Mouse (Mus musculus) MEL (cell line): Measurements from ENCODE around the gene Abl2. TPM values are rescaled to one million over a fixed set of nuclear protein-coding genes. Genes with fewer than 3 reads are reported as not detected.

Experiments
- DNase-seq: peaks from one replicate; pipeline ENCODE4 v3.0.0; 2011; ENCODE audit warnings: low read depth, low spot score
- H3K27ac ChIP-seq: 2 replicates; pipeline ENCODE4 v1.5.1; 2012; ENCODE audit warnings: low read depth, mild to moderate bottlenecking, control low read depth, low read length, moderate library complexity; ENCODE audit not compliant: control insufficient read depth
- H3K27me3 ChIP-seq, 2 experiments: fragments of 150-350 bp in 1 of 2; sonication (generic) in 1 of 2; 2 replicates each; pipeline ENCODE4 v1.6.1; 2012; ENCODE audit warnings: low read length in 2 of 2, mild to moderate bottlenecking in 2 of 2, improper control_type of control experiment in 1 of 2, moderate library complexity in 1 of 2; ENCODE audit not compliant: insufficient read depth in 2 of 2, control insufficient read depth in 1 of 2
- H3K36me3 ChIP-seq, 2 experiments: 2 replicates each; pipeline ENCODE4 v1.6.1; 2012 to 2014; ENCODE audit warnings: low read length in 2 of 2, improper control_type of control experiment in 1 of 2, inconsistent platforms in 1 of 2, mild to moderate bottlenecking in 1 of 2; ENCODE audit not compliant: insufficient read depth in 2 of 2, control insufficient read depth in 1 of 2
- H3K4me1 ChIP-seq, 2 experiments: fragments of 150-350 bp in 1 of 2; sonication (generic) in 1 of 2; 2 replicates each; pipeline ENCODE4 v1.6.1; 2012; ENCODE audit warnings: low read length in 2 of 2, improper control_type of control experiment in 1 of 2, mild to moderate bottlenecking in 1 of 2; ENCODE audit not compliant: insufficient read depth in 2 of 2, control insufficient read depth in 1 of 2
- H3K4me3 ChIP-seq, 2 experiments: fragments of 150-350 bp in 1 of 2; sonication (generic) in 1 of 2; 2 replicates each; pipeline ENCODE4 v1.5.1; 2012; ENCODE audit warnings: low read depth in 2 of 2, low read length in 2 of 2, mild to moderate bottlenecking in 2 of 2, moderate library complexity in 2 of 2, control low read depth in 1 of 2, improper control_type of control experiment in 1 of 2; ENCODE audit not compliant: control insufficient read depth in 1 of 2, insufficient read depth in 1 of 2
- H3K79me2 ChIP-seq: 2 replicates; pipeline ENCODE4 v1.6.1; 2012; ENCODE audit warnings: mild to moderate bottlenecking, low read length, moderate library complexity; ENCODE audit not compliant: control insufficient read depth, poor library complexity, insufficient read depth
- H3K9ac ChIP-seq: 2 replicates; pipeline ENCODE4 v1.6.1; 2012; ENCODE audit warnings: low read depth, mild to moderate bottlenecking, control low read depth, low read length, moderate library complexity; ENCODE audit not compliant: control insufficient read depth, poor library complexity, severe bottlenecking
- H3K9me3 ChIP-seq: fragments of 150-350 bp; sonication (generic); replicated peaks from 2 replicates; pipeline ENCODE4 v1.6.1; 2012; ENCODE audit warnings: mild to moderate bottlenecking, low read length, improper control_type of control experiment, moderate library complexity; ENCODE audit not compliant: insufficient read depth
- CTCF ChIP-seq, 3 experiments: IDR thresholded peaks in 2 of 3; conservative IDR thresholded peaks in 1 of 3; 2 replicates each; pipeline ENCODE4 v1.5.1; 2011 to 2012; ENCODE audit warnings: low read length in 3 of 3, low read depth in 2 of 3, mild to moderate bottlenecking in 2 of 3, improper control_type of control experiment in 1 of 3, inconsistent platforms in 1 of 3, mixed read lengths in 1 of 3, moderate library complexity in 1 of 3; ENCODE audit not compliant: control insufficient read depth in 1 of 3, insufficient read depth in 1 of 3, poor library complexity in 1 of 3, severe bottlenecking in 1 of 3
- HCFC1 ChIP-seq: IDR thresholded peaks from 2 replicates; pipeline ENCODE4 v1.6.1; 2012; ENCODE audit warnings: low read depth, mild to moderate bottlenecking, inconsistent platforms, low read length, improper control_type of control experiment, moderate library complexity
- JUND ChIP-seq: IDR thresholded peaks from 2 replicates; pipeline ENCODE4 v1.6.1; 2011; ENCODE audit warnings: low read depth, mild to moderate bottlenecking, improper control_type of control experiment, low read length
- MXI1 ChIP-seq: IDR thresholded peaks from 2 replicates; pipeline ENCODE4 v1.6.1; 2011; ENCODE audit warnings: mild to moderate bottlenecking, low read depth, low read length, improper control_type of control experiment
- RCOR1 ChIP-seq: IDR thresholded peaks from 2 replicates; pipeline ENCODE4 v1.6.1; 2012; ENCODE audit warnings: low read depth, mild to moderate bottlenecking, inconsistent platforms, low read length, improper control_type of control experiment
- SIN3A ChIP-seq: IDR thresholded peaks from 2 replicates; pipeline ENCODE4 v1.6.1; 2012; ENCODE audit warnings: low read length, improper control_type of control experiment, inconsistent platforms
- SMC3 ChIP-seq: IDR thresholded peaks from 2 replicates; pipeline ENCODE4 v1.6.1; 2011; ENCODE audit warnings: low read depth, low read length, improper control_type of control experiment
- TAL1 ChIP-seq: IDR thresholded peaks from 2 replicates; pipeline ENCODE4 v1.6.1; 2012; ENCODE audit warnings: mild to moderate bottlenecking, inconsistent platforms, low read length, moderate library complexity, mixed read lengths
- TCF12 ChIP-seq: IDR thresholded peaks from 2 replicates; pipeline ENCODE4 v1.6.1; 2014; ENCODE audit warnings: low read depth, mild to moderate bottlenecking, inconsistent platforms, low read length, improper control_type of control experiment, moderate library complexity
- ZKSCAN1 ChIP-seq: IDR thresholded peaks from 2 replicates; pipeline ENCODE4 v1.6.1; 2012; ENCODE audit warnings: low read depth, mild to moderate bottlenecking, inconsistent platforms, low read length, improper control_type of control experiment, moderate library complexity
- ZNF384 ChIP-seq: IDR thresholded peaks from 2 replicates; pipeline ENCODE4 v1.6.1; 2012; ENCODE audit warnings: low read depth, mild to moderate bottlenecking, inconsistent platforms, low read length, improper control_type of control experiment
- polyA plus RNA-seq, 2 experiments: library from polyadenylated mRNA; stranded (reverse) in 1 of 2; unstranded in 1 of 2; fragments of >175 nt in 1 of 2; fragments of >200 nt in 1 of 2; gene quantifications; 2 replicates each; pipeline versions ENCODE4 v1.2.1 to v1.2.4; 2012; ENCODE audit warnings: low replicate concordance in 2 of 2, low read depth in 1 of 2; ENCODE audit not compliant: insufficient read length in 2 of 2, insufficient read depth in 1 of 2, missing spikeins in 1 of 2
- total RNA-seq: library from RNA; depleted of rRNA; stranded (reverse); fragments of 300-350 nt; gene quantifications from 2 replicates; pipeline ENCODE4 v1.2.3, GENCODE M21; 2012

The Abl2 gene
- total and polyA plus RNA-seq, 3 experiments: 13.8 to 17.5 TPM; not detected in 1

DNA sequence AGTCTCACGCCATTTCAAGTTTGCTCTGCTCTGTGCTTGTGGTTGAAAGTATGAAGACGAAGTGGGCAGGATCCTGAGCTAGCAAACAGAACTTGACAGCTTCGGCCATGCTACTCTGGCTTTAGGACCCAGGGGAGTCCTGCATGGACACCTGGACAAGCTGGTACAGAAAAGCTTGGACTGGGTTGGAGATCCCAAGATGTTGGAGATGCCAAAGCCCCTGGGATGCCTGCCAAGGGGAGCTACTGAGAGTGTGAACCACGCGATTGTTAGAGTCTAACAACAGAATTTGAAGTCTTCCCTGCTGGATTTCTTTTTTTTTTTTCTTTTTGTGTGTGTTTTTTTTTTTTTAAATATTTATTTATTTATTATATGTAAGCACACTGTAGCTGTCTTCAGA lies 118.0 kb downstream of the Abl2 start:
- H3K27me3 ChIP-seq: no peaks in the 10 kb centered on the region
- no peaks in the 10 kb centered on the region; the same call in 1 of the 2 replicates for H3K79me2 ChIP-seq
- no peaks in the 10 kb centered on the region for H3K4me1 ChIP-seq
- DNase-seq: no peak
- peaks cover 0 to 3% of the 10 kb centered on the region in 2 experiments; a peak in 2 of 4 replicates for H3K36me3 ChIP-seq
- H3K9me3 ChIP-seq: no peaks in the 10 kb centered on the region
- no peak overlapping the region for H3K4me3 ChIP-seq
- H3K27ac ChIP-seq: no peak overlapping the region
- H3K9ac ChIP-seq: no peak overlapping the region
- TF ChIP-seq MXI1 (no peak), JUND (0 out of 2 replicates have a peak, but pooled peaks have one; percentile 18)

DNA sequence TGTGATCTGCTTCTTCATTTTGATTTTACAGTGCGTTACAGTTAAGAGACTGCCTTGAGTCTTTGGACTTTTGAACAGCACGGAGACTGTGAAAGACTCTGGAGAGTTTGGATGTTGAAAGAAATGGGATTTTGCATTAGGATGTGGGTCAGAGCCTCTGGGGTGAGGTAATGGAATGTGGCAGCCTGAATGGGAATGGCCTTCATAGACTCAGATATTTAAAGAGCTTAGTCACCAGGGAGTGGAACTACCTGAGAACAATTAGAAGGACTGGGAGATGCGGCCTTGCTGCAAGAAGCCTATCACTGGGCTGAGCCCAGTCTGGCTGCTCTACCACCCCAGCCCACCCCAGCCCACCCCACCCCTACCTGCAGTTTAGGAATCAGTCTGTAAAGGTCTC lies 118.6 kb downstream of the Abl2 start:
- no peak overlapping the region for H3K4me3 ChIP-seq
- no peaks in the 10 kb centered on the region for H3K27me3 ChIP-seq
- H3K27ac ChIP-seq: no peak overlapping the region
- no peaks in the 10 kb centered on the region for H3K4me1 ChIP-seq
- no peaks in the 10 kb centered on the region for H3K79me2 ChIP-seq
- H3K9ac ChIP-seq: no peak overlapping the region
- peaks cover 0 to 2% of the 10 kb centered on the region in 2 experiments; a peak in 2 of 4 replicates for H3K36me3 ChIP-seq
- no peak for DNase-seq
- TF ChIP-seq MXI1: no peak
- H3K9me3 ChIP-seq: no peaks in the 10 kb centered on the region

DNA sequence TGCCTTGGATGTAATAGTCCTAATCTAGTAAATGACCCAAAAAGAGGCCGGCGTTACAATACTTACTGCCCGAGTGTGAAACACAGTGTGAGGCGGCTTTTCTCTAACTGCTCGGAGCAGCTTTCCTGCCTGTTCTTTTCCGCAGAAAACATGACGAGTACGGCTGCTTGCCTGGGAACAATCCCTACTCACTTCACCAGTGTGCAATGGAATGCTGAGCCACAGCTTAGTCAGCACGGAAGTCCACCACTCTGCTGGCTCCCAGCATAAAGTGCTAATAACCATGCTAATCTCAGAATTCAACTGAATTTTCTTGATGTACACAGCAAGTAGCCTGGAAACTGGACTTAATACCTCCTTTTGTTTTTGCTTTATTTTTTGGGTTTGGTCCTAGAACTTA lies 121.0 kb downstream of the Abl2 start:
- Histone ChIP-seq H3K9ac (no peak overlapping the region), H3K4me1 (no peaks in the 10 kb centered on the region), H3K79me2 (no peaks in the 10 kb centered on the region), H3K27ac (no peak overlapping the region), H3K27me3 (no peaks in the 10 kb centered on the region), H3K9me3 (no peaks in the 10 kb centered on the region), H3K36me3 (no peaks in the 10 kb centered on the region), H3K4me3 (no peak overlapping the region)
- no peak for TF ChIP-seq HCFC1
- no peak for TF ChIP-seq ZKSCAN1
- no peak for TF ChIP-seq CTCF (IDR thresholded peaks at IDR 0.05 in 2 of 3, conservative IDR thresholded peaks at IDR 0.05 in 1 of 3; ENCODE audit: control insufficient read depth in 1 of 3, insufficient read depth in 1 of 3, low read depth in 2 of 3, low read length in 3 of 3, poor library complexity in 1 of 3, severe bottlenecking in 1 of 3)
- no peak for TF ChIP-seq SIN3A
- TF ChIP-seq TAL1: no peak
- no peak for TF ChIP-seq RCOR1
- no peak for TF ChIP-seq SMC3
- TF ChIP-seq TCF12: no peak
- no peak for TF ChIP-seq ZNF384
- no peak for DNase-seq
